Mouse (Mus musculus) midbrain, embryonic 14.5 days (tissue): ENCODE data around the gene Mthfs. TPM values are rescaled to one million over a fixed set of nuclear protein-coding genes. Genes with fewer than 3 reads are reported as not detected.
"Not testable (repeated sequence)": the region's sequence is repeated elsewhere in the genome, so short reads cannot be mapped to it uniquely, and the experiment has no call there.

ENCODE experiments used
- ATAC-seq: fragments of 200-750 bp; cut with Nextera tagmentation; 2 replicates; pipeline ENCODE4 v1.8.0; 2017; ENCODE audit warnings: moderate number of reproducible peaks, moderate library complexity; ENCODE audit not compliant: low FRiP score, low TSS enrichment
- DNase-seq: peaks from one replicate; pipeline ENCODE4 v3.0.0-alpha.2; 2015
- H3K27ac ChIP-seq: fragments of 300-500 bp; sonication (generic); replicated peaks from 2 replicates; pipeline ENCODE4 v1.5.1; 2014; ENCODE audit warnings: mild to moderate bottlenecking, low read depth, low read length, moderate library complexity
- H3K27me3 ChIP-seq: fragments of 300-500 bp; sonication (generic); 2 replicates; pipeline ENCODE4 v1.6.1; 2014; ENCODE audit warnings: low read length, control low read depth, mixed read lengths; ENCODE audit not compliant: control insufficient read depth, insufficient read depth
- H3K36me3 ChIP-seq: fragments of 300-500 bp; sonication (generic); 2 replicates; pipeline ENCODE4 v1.6.1; 2014; ENCODE audit warnings: low read length, control low read depth; ENCODE audit not compliant: control insufficient read depth, insufficient read depth
- H3K4me1 ChIP-seq: fragments of 300-500 bp; sonication (generic); 2 replicates; pipeline ENCODE4 v1.6.1; 2014; ENCODE audit warnings: mild to moderate bottlenecking, antibody characterized with exemption, low read length, control low read depth; ENCODE audit not compliant: control insufficient read depth, insufficient read depth
- H3K4me2 ChIP-seq: fragments of 300-500 bp; sonication (generic); 2 replicates; pipeline ENCODE4 v1.6.1; 2014; ENCODE audit warnings: mild to moderate bottlenecking, low read length, moderate library complexity
- H3K4me3 ChIP-seq: fragments of 300-500 bp; sonication (generic); replicated peaks from 2 replicates; pipeline ENCODE4 v1.5.1; 2014; ENCODE audit warnings: low read depth, low read length
- H3K9ac ChIP-seq: fragments of 300-500 bp; sonication (generic); replicated peaks from 2 replicates; pipeline ENCODE4 v1.6.1; 2014; ENCODE audit warnings: mild to moderate bottlenecking, low read length, moderate library complexity
- H3K9me3 ChIP-seq: fragments of 300-500 bp; sonication (generic); 2 replicates; pipeline ENCODE4 v1.6.1; 2016; ENCODE audit warnings: low read length, control low read depth, mixed read lengths; ENCODE audit not compliant: control insufficient read depth
- WGBS: fragments of 180-500 bp; shearing (Covaris S2); extraction: QIAGEN DNeasy Blood & Tissue Kit; methylation state at CpG from one replicate; pipeline ENCODE4 v1.1.7; 2014; 5-methylcytosine and 5-hydroxymethylcytosine counted together
- polyA plus RNA-seq: library from polyadenylated mRNA; unstranded; fragments of >200 nt; fragmentation: Nextera tagmentation; extraction: Ambion mirVana; gene quantifications from 2 replicates; pipeline ENCODE4 v1.2.1, GENCODE M21; 2014

The Mthfs gene
- polyA plus RNA-seq: 10.4 and 15.5 TPM in 2 replicates

DNA sequence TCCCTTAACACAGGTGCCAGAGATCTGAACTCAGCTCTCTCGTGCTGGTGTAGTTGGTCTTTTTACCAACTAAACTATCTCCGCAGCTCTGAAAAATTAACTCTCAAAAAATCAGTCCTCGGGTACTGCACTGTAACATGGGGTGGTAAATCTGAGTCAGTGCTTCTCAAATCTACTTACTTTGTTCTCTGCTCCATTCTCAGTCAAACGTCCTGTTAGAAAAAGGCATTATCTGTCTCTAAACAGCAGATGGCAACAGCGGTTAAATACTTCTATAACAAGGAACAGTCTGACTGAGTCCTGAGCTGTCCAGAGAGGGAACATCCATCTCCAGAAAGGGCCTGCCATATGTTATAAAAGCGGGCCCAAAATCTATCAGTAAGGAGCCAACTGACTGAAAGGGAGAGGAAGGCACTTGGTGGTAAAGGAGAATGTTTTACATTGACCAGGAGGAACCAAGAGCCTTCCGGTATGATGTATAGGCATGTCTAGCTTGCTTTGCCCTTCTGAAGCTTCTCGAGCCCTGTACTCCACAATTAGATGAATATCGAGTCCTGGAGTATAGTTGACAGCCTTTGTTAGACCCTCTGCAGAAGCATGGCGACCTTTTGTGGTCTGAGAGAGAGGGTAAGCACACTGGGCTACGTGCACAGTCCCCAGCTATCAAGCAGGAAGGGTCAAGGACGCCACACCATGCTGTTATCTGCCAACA, at the start of gene Mthfs:
Gene Mthfs (plus strand): TSS at position 324 of the 712 bp plus-strand sequence.
- peak within 1 kb of the TSS; percentile 25 for H3K4me3 ChIP-seq
- ATAC-seq: peak; percentile 64
- peak within 1 kb of the TSS; percentile 46 for H3K4me2 ChIP-seq
- H3K27ac ChIP-seq: peak within 1 kb of the TSS; percentile 84
- 0 out of 2 replicates have a peak within 1 kb of the TSS, but pooled peaks have one; percentile 20 for H3K9ac ChIP-seq
- not testable (repeated sequence) for H3K4me1 ChIP-seq, H3K36me3 ChIP-seq, H3K9me3 ChIP-seq, H3K27me3 ChIP-seq
- peak; percentile 46 for DNase-seq
- 30% methylated on average over 9 of the region's 12 CpGs for WGBS

DNA sequence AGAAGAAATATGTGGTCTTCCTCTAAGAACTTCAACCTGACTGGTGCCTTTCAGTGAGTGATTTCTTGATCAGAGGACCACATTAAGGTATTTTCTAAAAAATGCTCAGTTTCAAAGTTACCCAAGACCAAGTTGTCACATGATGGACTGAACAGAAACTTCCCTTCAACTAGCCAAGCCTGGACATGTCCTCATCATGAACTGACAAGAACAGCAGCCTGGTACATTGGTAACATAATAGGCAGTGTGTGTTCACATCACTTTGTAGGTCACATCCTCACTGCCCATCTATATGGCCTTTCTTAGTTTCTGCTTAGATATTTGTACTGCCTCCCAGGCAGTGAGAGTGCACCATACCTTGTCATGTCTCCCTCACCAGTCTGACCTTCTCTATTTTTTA, 37.9 kb upstream of the Mthfs start:
- H3K27me3 ChIP-seq, H3K9me3 ChIP-seq, DNase-seq, H3K4me1 ChIP-seq, H3K27ac ChIP-seq, H3K36me3 ChIP-seq, ATAC-seq, H3K4me2 ChIP-seq, H3K4me3 ChIP-seq, H3K9ac ChIP-seq: not testable (repeated sequence)

DNA sequence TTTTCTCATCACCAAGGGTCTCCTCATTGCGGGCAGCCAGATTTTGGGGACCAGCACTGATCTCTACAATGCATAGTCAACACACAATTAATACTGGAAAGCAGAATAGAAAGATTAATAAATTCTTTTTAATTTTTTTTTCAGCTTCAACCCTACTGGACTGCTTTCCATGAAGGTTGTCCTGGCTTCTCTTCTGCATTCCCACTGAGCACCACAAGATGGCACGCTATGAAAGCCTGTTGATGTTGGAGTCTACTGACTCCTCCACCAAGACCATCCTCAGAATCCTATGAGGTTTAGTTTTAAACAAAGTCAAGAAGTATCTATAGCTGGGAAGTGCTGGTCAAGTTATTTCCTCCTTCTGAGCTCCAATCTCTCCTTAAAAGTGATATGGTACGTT, 31.6 kb upstream of the Mthfs start:
- H3K4me3 ChIP-seq, ATAC-seq, H3K27me3 ChIP-seq, H3K36me3 ChIP-seq, H3K9me3 ChIP-seq, H3K4me1 ChIP-seq, H3K27ac ChIP-seq, H3K4me2 ChIP-seq, H3K9ac ChIP-seq: not testable (repeated sequence)
- peak; percentile 20 for DNase-seq
- WGBS: 31% methylated on average over 2 of the region's 3 CpGs

DNA sequence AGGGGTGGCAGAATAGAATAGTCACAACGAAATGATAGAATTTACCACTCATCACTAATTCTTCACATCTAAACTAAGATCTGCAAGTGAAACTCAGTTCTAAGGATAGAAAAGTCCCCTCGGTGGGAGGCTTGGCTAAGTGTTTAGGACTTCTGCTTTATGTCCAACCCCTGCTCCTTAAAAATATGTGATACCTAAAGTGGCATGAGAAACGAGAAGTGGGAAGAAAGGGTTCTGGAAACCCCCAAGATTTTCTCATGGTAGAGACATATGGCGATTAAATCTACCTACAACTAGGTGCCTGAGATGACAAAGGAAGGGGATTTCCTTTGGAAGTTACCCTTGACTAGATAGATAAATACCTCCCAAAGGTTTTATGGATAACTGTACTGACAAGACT, 31.0 kb upstream of the Mthfs start:
- H3K9me3 ChIP-seq, H3K36me3 ChIP-seq, ATAC-seq, H3K27me3 ChIP-seq, H3K27ac ChIP-seq, H3K4me1 ChIP-seq, DNase-seq, H3K4me2 ChIP-seq, H3K9ac ChIP-seq, H3K4me3 ChIP-seq: not testable (repeated sequence)
- 90% methylated on average over 3 of the region's 4 CpGs for WGBS

DNA sequence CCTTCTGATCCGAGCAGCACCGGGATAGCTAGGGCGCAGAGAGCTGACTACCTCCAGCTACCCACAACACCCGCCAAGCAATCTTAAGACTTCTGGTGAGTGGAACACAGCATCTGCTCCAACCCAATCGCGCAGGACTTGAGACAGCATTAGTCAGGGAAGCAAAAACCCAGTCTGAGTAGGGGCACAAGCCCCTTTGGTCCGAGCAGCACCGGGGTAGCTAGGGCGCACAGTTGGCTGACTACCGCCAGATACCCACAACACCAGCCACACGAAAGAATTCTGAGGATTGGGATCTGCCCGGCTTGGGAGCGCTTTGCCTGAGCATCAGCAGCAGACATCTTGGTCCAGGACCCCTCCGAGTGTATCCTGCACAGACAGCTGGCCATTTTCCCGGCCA, 23.5 kb upstream of the Mthfs start:
- not testable (repeated sequence) for H3K27me3 ChIP-seq, H3K27ac ChIP-seq, H3K9ac ChIP-seq, DNase-seq, H3K9me3 ChIP-seq, H3K4me1 ChIP-seq, ATAC-seq, H3K36me3 ChIP-seq, H3K4me3 ChIP-seq, H3K4me2 ChIP-seq
- 82% methylated on average over 15 of the region's 15 CpGs for WGBS

DNA sequence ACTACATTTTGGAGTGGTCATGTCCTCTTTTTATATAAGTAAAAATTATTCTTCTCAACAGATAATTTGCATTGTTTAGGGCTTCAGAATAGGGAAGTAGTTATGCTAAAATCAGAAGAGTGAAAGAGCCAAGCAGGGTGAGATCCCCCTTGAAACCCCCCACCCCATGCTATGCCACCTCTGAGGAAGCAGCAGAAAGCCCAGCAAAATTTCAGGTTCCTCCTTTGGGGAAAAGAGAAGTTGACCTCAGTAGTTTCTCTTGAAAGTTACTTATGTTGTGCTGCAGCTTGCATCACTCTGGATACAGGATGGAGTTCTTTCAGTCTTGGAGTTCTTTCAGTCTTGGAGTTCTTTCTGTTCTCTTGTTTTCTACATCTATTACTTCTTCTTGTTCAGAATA, 15.0 kb upstream of the Mthfs start:
- not testable (repeated sequence) for DNase-seq, H3K9me3 ChIP-seq, H3K4me2 ChIP-seq, H3K36me3 ChIP-seq, H3K27ac ChIP-seq, ATAC-seq, H3K27me3 ChIP-seq, H3K9ac ChIP-seq, H3K4me1 ChIP-seq, H3K4me3 ChIP-seq

DNA sequence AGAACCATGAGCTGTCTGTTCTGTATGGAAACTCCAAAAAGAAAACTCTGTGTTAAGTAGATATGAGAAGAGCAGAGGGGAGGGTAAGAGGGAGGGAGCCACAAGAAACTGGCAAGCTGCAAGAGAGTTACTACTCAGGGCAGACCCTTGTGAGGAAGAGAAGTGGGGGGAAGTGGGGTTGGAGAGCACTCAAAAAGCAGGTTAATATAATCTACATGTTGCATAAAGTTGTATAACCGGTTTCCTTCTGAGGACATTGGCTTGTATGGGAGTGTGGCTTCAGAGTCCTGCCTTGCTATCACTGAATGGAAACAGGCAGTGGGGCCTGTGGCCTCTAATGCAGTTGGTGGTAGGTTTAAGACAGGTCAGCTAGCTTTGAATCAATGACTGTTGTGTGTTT, 13.0 kb upstream of the Mthfs start:
- not testable (repeated sequence) for DNase-seq, H3K9me3 ChIP-seq, ATAC-seq, H3K27me3 ChIP-seq, H3K36me3 ChIP-seq, H3K4me2 ChIP-seq, H3K9ac ChIP-seq, H3K27ac ChIP-seq, H3K4me3 ChIP-seq, H3K4me1 ChIP-seq
- 89% methylated on average over 1 of the region's 1 CpGs for WGBS

DNA sequence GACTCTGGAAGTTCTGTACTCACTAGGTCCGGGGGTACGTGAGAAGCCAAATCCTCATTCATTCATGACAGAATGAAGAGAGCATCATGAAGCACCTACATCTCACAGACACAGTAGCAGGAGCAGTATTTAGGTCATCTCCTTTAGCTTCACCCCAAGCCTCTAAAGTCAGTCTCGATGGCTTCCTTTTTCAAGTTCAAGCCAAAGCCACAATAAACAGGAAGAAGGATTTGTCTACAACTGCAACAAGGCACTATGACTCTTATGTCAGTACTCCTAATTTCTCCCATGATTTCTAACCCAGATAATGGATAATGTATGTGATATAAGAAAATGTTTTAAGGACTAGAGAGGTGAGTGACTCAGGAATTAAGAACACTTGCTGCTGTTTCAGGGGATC, 12.1 kb upstream of the Mthfs start:
- H3K4me1 ChIP-seq, H3K36me3 ChIP-seq, DNase-seq, ATAC-seq, H3K4me2 ChIP-seq, H3K4me3 ChIP-seq, H3K9me3 ChIP-seq, H3K27me3 ChIP-seq, H3K9ac ChIP-seq, H3K27ac ChIP-seq: not testable (repeated sequence)
- WGBS: 87% methylated on average over 3 of the region's 3 CpGs

DNA sequence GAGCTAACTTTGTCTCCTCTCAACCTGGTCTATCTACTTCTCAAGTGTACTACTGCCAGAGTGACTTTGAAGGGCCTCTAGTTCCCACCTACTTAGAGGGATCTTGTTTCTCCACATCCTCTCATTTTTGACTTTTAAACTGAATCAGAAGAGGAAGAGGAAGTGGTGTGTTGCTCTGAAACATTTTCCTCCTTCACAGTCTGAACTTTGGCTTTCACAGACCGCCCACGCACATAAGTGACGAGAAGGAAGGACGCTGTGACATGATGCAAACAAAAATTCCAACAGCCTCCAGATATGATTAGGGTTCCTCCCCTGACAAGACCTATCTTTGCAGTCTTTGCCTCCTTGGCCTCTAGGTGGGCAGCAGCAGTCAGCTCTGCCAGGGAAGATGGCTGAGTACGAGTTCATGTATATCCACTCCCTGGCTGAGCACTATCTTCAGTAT, 11.5 kb upstream of the Mthfs start, which contains the start of the genes Bcl2a1b and Gm29094:
Gene Bcl2a1b (plus strand): TSS at position 241 of the 448 bp plus-strand sequence.
Gene Gm29094 (plus strand): TSS at position 411 of the 448 bp plus-strand sequence.
- H3K27ac ChIP-seq, DNase-seq, H3K4me1 ChIP-seq, H3K4me3 ChIP-seq, H3K36me3 ChIP-seq, H3K9me3 ChIP-seq, H3K27me3 ChIP-seq, H3K9ac ChIP-seq, H3K4me2 ChIP-seq, ATAC-seq: not testable (repeated sequence)
- 94% methylated on average over 5 of the region's 5 CpGs for WGBS
